Mouse (Mus musculus) ovary, adult 2 months (tissue): Measurements from ENCODE around the gene Sypl. TPM values are rescaled to one million over a fixed set of nuclear protein-coding genes. Genes with fewer than 3 reads are reported as not detected.

Source experiments
- polyA plus RNA-seq: library from polyadenylated mRNA; depleted of rRNA; stranded (reverse); fragments of >200 nt; gene quantifications from 2 replicates; pipeline ENCODE4 v1.2.3, GENCODE M21; 2012; rRNA removed

The Sypl gene
- 40.4 and 42.3 TPM in 2 replicates for polyA plus RNA-seq

GRCm38 (mm10) chr12:32953596-32954215, at the start of gene Sypl:
Gene Sypl, plus strand, starts transcription at chr12:32953891.

Other genes with a start within 250 kb of the Sypl start
- 7.6 and 9.3 TPM in 2 replicates for gene Nampt, start 134.3 kb upstream of the Sypl start, polyA plus RNA-seq
- gene Cdhr3, start 139.0 kb downstream of the Sypl start, polyA plus RNA-seq: 6.4 and 7.6 TPM in 2 replicates
- 28.0 and 28.2 TPM in 2 replicates for gene Atxn7l1, start 193.8 kb downstream of the Sypl start, polyA plus RNA-seq